Mouse (Mus musculus) embryonic facial prominence, embryonic 11.5 days (tissue): ENCODE measurements around the gene BC061212. TPM values are rescaled to one million over a fixed set of nuclear protein-coding genes. Genes with fewer than 3 reads are reported as not detected.
"Not testable (repeated sequence)": the region's sequence is repeated elsewhere in the genome, so short reads cannot be mapped to it uniquely, and the experiment has no call there.

Experiments used
- ATAC-seq: fragments of 200-750 bp; cut with Nextera tagmentation; replicated peaks from 2 replicates; pipeline ENCODE4 v1.8.0; 2017; ENCODE audit warnings: low read depth; ENCODE audit not compliant: insufficient number of reproducible peaks, low FRiP score, low TSS enrichment
- DNase-seq: peaks from one replicate; pipeline ENCODE4 v3.0.0-alpha.2; 2015; ENCODE audit warnings: low spot score
- H3K27ac ChIP-seq: fragments of 300-500 bp; sonication (generic); replicated peaks from 2 replicates; pipeline ENCODE4 v1.5.1; 2014; ENCODE audit warnings: mild to moderate bottlenecking, low read depth, low read length, control low read depth
- H3K27me3 ChIP-seq: fragments of 300-500 bp; sonication (generic); 2 replicates; pipeline ENCODE4 v1.6.1; 2014; ENCODE audit warnings: mild to moderate bottlenecking, low read length, moderate library complexity, mixed read lengths; ENCODE audit not compliant: control insufficient read depth, insufficient read depth
- H3K36me3 ChIP-seq: fragments of 300-500 bp; sonication (generic); replicated peaks from 2 replicates; pipeline ENCODE4 v1.6.1; 2014; ENCODE audit warnings: low read depth, mild to moderate bottlenecking, low read length, moderate library complexity, mixed read lengths; ENCODE audit not compliant: control insufficient read depth, insufficient read depth
- H3K4me1 ChIP-seq: fragments of 300-500 bp; sonication (generic); 2 replicates; pipeline ENCODE4 v1.6.1; 2014; ENCODE audit warnings: low read length, mixed read lengths; ENCODE audit not compliant: control insufficient read depth, insufficient read depth
- H3K4me2 ChIP-seq: fragments of 300-500 bp; sonication (generic); 2 replicates; pipeline ENCODE4 v1.6.1; 2014; ENCODE audit warnings: low read depth, mild to moderate bottlenecking, control low read depth, low read length, moderate library complexity
- H3K4me3 ChIP-seq: fragments of 300-500 bp; sonication (generic); 2 replicates; pipeline ENCODE4 v1.5.1; 2014; ENCODE audit warnings: low read depth, low read length, control low read depth
- H3K9ac ChIP-seq: fragments of 300-500 bp; sonication (generic); replicated peaks from 2 replicates; pipeline ENCODE4 v1.6.1; 2014; ENCODE audit warnings: mild to moderate bottlenecking, control low read depth, low read length
- H3K9me3 ChIP-seq: fragments of 300-500 bp; sonication (generic); replicated peaks from 2 replicates; pipeline ENCODE4 v1.6.1; 2016; ENCODE audit warnings: mild to moderate bottlenecking, low read length, inconsistent platforms, mixed read lengths; ENCODE audit not compliant: control insufficient read depth
- WGBS: fragments of 180-500 bp; shearing (Covaris S2); extraction: QIAGEN DNeasy Blood & Tissue Kit; methylation state at CpG from one replicate; pipeline ENCODE4 v1.1.7; 2014; 5-methylcytosine and 5-hydroxymethylcytosine counted together
- polyA plus RNA-seq: library from polyadenylated mRNA; unstranded; fragments of >200 nt; fragmentation: Nextera tagmentation; extraction: Ambion mirVana; gene quantifications from 2 replicates; pipeline ENCODE4 v1.2.1, GENCODE M21; 2014

Gene BC061212
- polyA plus RNA-seq = not detected in 2 replicates

GRCm38 (mm10) chr5:94070445-94070844 lies at the start of gene BC061212:
Gene BC061212 (minus strand): TSS chr5:94070545.
- not testable (repeated sequence) for H3K27ac ChIP-seq, H3K4me1 ChIP-seq, DNase-seq, H3K9ac ChIP-seq, ATAC-seq, H3K27me3 ChIP-seq, H3K4me3 ChIP-seq, H3K36me3 ChIP-seq, H3K4me2 ChIP-seq, H3K9me3 ChIP-seq
- no CpG with 5 or more reads among the region's 1 CpGs for WGBS

- H3K9me3 ChIP-seq, H3K27ac ChIP-seq, H3K4me3 ChIP-seq, DNase-seq, H3K27me3 ChIP-seq, H3K36me3 ChIP-seq, H3K4me1 ChIP-seq, ATAC-seq, H3K4me2 ChIP-seq, H3K9ac ChIP-seq: not testable (repeated sequence)
- no CpG with 5 or more reads among the region's 3 CpGs for WGBS
Measured at GRCm38 (mm10) chr5:94076085-94076484, 5.7 kb upstream of the BC061212 start, which contains the start of gene Gm6351. Gene Gm6351 (plus strand): TSS chr5:94076385.

Other genes with a start within 250 kb of the BC061212 start
- not detected in 2 replicates for gene Gm7792, start 226.8 kb downstream of the BC061212 start, polyA plus RNA-seq
- gene Gm16429, start 141.5 kb downstream of the BC061212 start, polyA plus RNA-seq = not detected in 2 replicates
- gene Gm6351, start 5.8 kb upstream of the BC061212 start, polyA plus RNA-seq = not detected in 2 replicates
- gene Gm3106, start 147.5 kb upstream of the BC061212 start, polyA plus RNA-seq = not detected in 2 replicates
- gene A430089I19Rik, start 236.3 kb upstream of the BC061212 start, polyA plus RNA-seq = not detected in 2 replicates
- gene Gm6502, start 243.9 kb upstream of the BC061212 start, polyA plus RNA-seq = not detected in 2 replicates